Comparison of ENCODE assay signal across 8 mouse cellular contexts in genomic region chr16:85807072-85807471, GRCm38 (mm10). TPM values are rescaled to one million over a fixed set of nuclear protein-coding genes. Genes with fewer than 3 reads are reported as not detected.
DNase-seq lines count a peak whose midpoint lies in the region; ATAC-seq and TF ChIP-seq lines count a peak whose summit lies in the region.

No protein-coding gene starts in this region.

- H3K36me3 ChIP-seq in heart, adult 2 months (ENCODE audit: control insufficient read depth, insufficient read depth, low read length): no peaks in the 10 kb centered on the region
- H3K36me3 ChIP-seq in heart, embryonic 12.5 days: no peaks in the 10 kb centered on the region
- H3K36me3 ChIP-seq in stomach, embryonic 14.5 days (ENCODE audit: control insufficient read depth, insufficient read depth, low read length): no peaks in the 10 kb centered on the region
- H3K36me3 ChIP-seq in forebrain, embryonic 16.5 days (ENCODE audit: control insufficient read depth, insufficient read depth): no peaks in the 10 kb centered on the region

- peak in 1 of 2 experiments; percentile 32 for DNase-seq in heart, adult 2 months
- peak; percentile 41 for DNase-seq in urinary bladder, postnatal 25 days (ENCODE audit: low spot score)
- DNase-seq in urinary bladder, adult 18-20 months (ENCODE audit: low spot score in 2 of 2): no peak
- DNase-seq in gastrocnemius, postnatal 4 days (ENCODE audit: low spot score in 2 of 2): peak; percentile 24 to 63
- DNase-seq in left cerebral cortex, postnatal 25 days (ENCODE audit: low spot score in 2 of 2): peak; percentile 61 to 67

- no peak overlapping the region for H3K9ac ChIP-seq in heart, adult 2 months (ENCODE audit: low read depth, low read length)
- no peak overlapping the region for H3K9ac ChIP-seq in heart, embryonic 12.5 days
- no peak overlapping the region for H3K9ac ChIP-seq in stomach, embryonic 14.5 days (replicated peaks; ENCODE audit: low read depth, low read length)
- no peak overlapping the region for H3K9ac ChIP-seq in forebrain, embryonic 16.5 days (replicated peaks; ENCODE audit: low read depth, low read length)

- H3K27ac ChIP-seq in heart, adult 2 months: peak overlapping the region; percentile 32; the same call in 1 of the 2 replicates
- no peak overlapping the region for H3K27ac ChIP-seq in heart, embryonic 12.5 days (ENCODE audit: poor library complexity, severe bottlenecking)
- no peak overlapping the region for H3K27ac ChIP-seq in stomach, embryonic 14.5 days (ENCODE audit: low read length)
- H3K27ac ChIP-seq in forebrain, embryonic 16.5 days (ENCODE audit: low read length): no peak overlapping the region

- ATAC-seq in heart, embryonic 12.5 days (ENCODE audit: insufficient number of reproducible peaks, low FRiP score): no peak
- ATAC-seq in stomach, embryonic 14.5 days (ENCODE audit: insufficient number of reproducible peaks, insufficient read depth, low FRiP score, low read depth): no peak
- ATAC-seq in forebrain, embryonic 16.5 days: no peak

- H3K4me3 ChIP-seq in heart, adult 2 months: no peak overlapping the region
- no peak overlapping the region for H3K4me3 ChIP-seq in heart, embryonic 12.5 days
- no peak overlapping the region for H3K4me3 ChIP-seq in stomach, embryonic 14.5 days (ENCODE audit: low read depth, low read length)
- H3K4me3 ChIP-seq in forebrain, embryonic 16.5 days (replicated peaks; ENCODE audit: low read length): no peak overlapping the region

- H3K9me3 ChIP-seq in heart, embryonic 12.5 days (replicated peaks): no peaks in the 10 kb centered on the region
- no peaks in the 10 kb centered on the region for H3K9me3 ChIP-seq in stomach, embryonic 14.5 days (ENCODE audit: control insufficient read depth, low read depth, low read length)
- no peaks in the 10 kb centered on the region for H3K9me3 ChIP-seq in forebrain, embryonic 16.5 days (ENCODE audit: control insufficient read depth, low read length)

- TF ChIP-seq POLR2A in heart, adult 2 months (IDR thresholded peaks at IDR 0.05; ENCODE audit: insufficient read depth, low read depth, low read length): no peak

- H3K4me2 ChIP-seq in heart, embryonic 12.5 days: no peak overlapping the region
- 0 out of 2 replicates have a peak overlapping the region, but pooled peaks have one; percentile 10 for H3K4me2 ChIP-seq in stomach, embryonic 14.5 days (replicated peaks; ENCODE audit: low read depth, low read length)
- H3K4me2 ChIP-seq in forebrain, embryonic 16.5 days (ENCODE audit: low read length): no peak overlapping the region

- TF ChIP-seq CTCF in heart, adult 2 months (IDR thresholded peaks at IDR 0.05): peak; percentile 92

- no peaks in the 10 kb centered on the region for H3K27me3 ChIP-seq in heart, adult 2 months (ENCODE audit: control insufficient read depth, insufficient read depth, low read length)
- H3K27me3 ChIP-seq in heart, embryonic 12.5 days (replicated peaks): no peaks in the 10 kb centered on the region
- H3K27me3 ChIP-seq in stomach, embryonic 14.5 days (ENCODE audit: control insufficient read depth, insufficient read depth, low read length): no peaks in the 10 kb centered on the region
- no peaks in the 10 kb centered on the region; the same call in 1 of the 2 replicates for H3K27me3 ChIP-seq in forebrain, embryonic 16.5 days (replicated peaks; ENCODE audit: control insufficient read depth, insufficient read depth, low read length)

- intact Hi-C loops in heart, adult 2 months (cut with DNase I): loop anchor here (1.0 to 10.0 kb wide), 10 partner anchors 82 to 1588 kb away; no protein-coding TSS in a partner anchor
- intact Hi-C loops in left cerebral cortex, postnatal 25 days (cut with DNase I): loop anchor here (1.0 to 10.0 kb wide), 6 partner anchors 612 to 1588 kb away; no protein-coding TSS in a partner anchor

- TF ChIP-seq EP300 in heart, adult 2 months (IDR thresholded peaks at IDR 0.05; ENCODE audit: insufficient read depth, low read depth, low read length): no peak

- peaks cover 1% of the 10 kb centered on the region; the same call in 1 of the 2 replicates for H3K4me1 ChIP-seq in heart, adult 2 months (ENCODE audit: control insufficient read depth, insufficient read depth, low read length)
- H3K4me1 ChIP-seq in heart, embryonic 12.5 days (replicated peaks): peaks cover 7% of the 10 kb centered on the region; the same call in 1 of the 2 replicates
- no peaks in the 10 kb centered on the region for H3K4me1 ChIP-seq in stomach, embryonic 14.5 days (ENCODE audit: control insufficient read depth, insufficient read depth, low read length)
- peaks cover 19% of the 10 kb centered on the region for H3K4me1 ChIP-seq in forebrain, embryonic 16.5 days (replicated peaks; ENCODE audit: control insufficient read depth, insufficient read depth, low read length)

- WGBS in heart, adult 2 months: 11% methylated on average over 3 of the region's 3 CpGs
- 20% methylated on average over 3 of the region's 3 CpGs for WGBS in heart, embryonic 12.5 days
- 16% methylated on average over 3 of the region's 3 CpGs for WGBS in stomach, embryonic 14.5 days
- WGBS in forebrain, embryonic 16.5 days: 18% methylated on average over 3 of the region's 3 CpGs

- no peaks in the 10 kb centered on the region for H3K79me2 ChIP-seq in heart, adult 2 months (replicated peaks; ENCODE audit: control insufficient read depth, insufficient read depth, low read length)

RNA-seq across cellular contexts. Expression of gene Adamts1, which starts 4.2 kb away (rescaled TPM):
- 10 to 100 TPM; 31.7 to 32.8 TPM for total RNA-seq in heart, adult 2 months (2021)
- 18.4 and 23.4 TPM in 2 replicates for polyA plus RNA-seq in heart, adult 2 months (2012; rRNA removed)
- 89.3 and 89.7 TPM in 2 replicates for polyA plus RNA-seq in heart, embryonic 12.5 days (2016; fragmentation: Nextera tagmentation; extraction: Ambion mirVana)
- total RNA-seq in gastrocnemius, postnatal 4 days (2021): 10 to 100 TPM; 29.1 to 30.3 TPM
- 1 to 10 TPM; 7.1 to 7.7 TPM for total RNA-seq in left cerebral cortex, postnatal 25 days (2021)
- polyA plus RNA-seq in stomach, embryonic 14.5 days (2014; fragmentation: Nextera tagmentation; extraction: Ambion mirVana): 20.1 and 26.9 TPM in 2 replicates
- polyA plus RNA-seq in forebrain, embryonic 16.5 days (2015; fragmentation: Nextera tagmentation; extraction: Ambion mirVana): 10.1 and 11.3 TPM in 2 replicates

Comparison
In these comparisons a context has a peak if more than half of its experiments do, and no peak if none do; other contexts are left out.
1. DNase-seq: peak in urinary bladder, postnatal 25 days (single experiment), gastrocnemius, postnatal 4 days (2 of 2) and left cerebral cortex, postnatal 25 days (2 of 2); none in urinary bladder, adult 18-20 months (0 of 2).